Mouse (Mus musculus) megakaryocyte, embryonic 14.5 days (primary cell): Measurements from ENCODE around the gene Gm973.

Experiments
- FLI1 ChIP-seq: IDR thresholded peaks from 2 replicates; pipeline ENCODE4 v1.6.1; 2012; ENCODE audit warnings: low read length, inconsistent platforms, mixed read lengths
- GATA1 ChIP-seq: IDR thresholded peaks from 3 replicates; pipeline ENCODE4 v1.6.1; 2012; ENCODE audit warnings: mixed read lengths, low read length, inconsistent platforms, borderline replicate concordance

- no peak for TF ChIP-seq GATA1
- TF ChIP-seq FLI1 = no peak
Measured at GRCm38 (mm10) chr1:59574262-59575187, 58.5 kb downstream of the Gm973 start.
